Mouse (Mus musculus) cerebellum, adult 18-20 months (tissue): ENCODE data around the gene Ncor2.

ENCODE experiments used
- DNase-seq, 2 experiments: peaks; one replicate each; pipeline ENCODE4 v3.0.0; 2021

The Ncor2 gene

DNA sequence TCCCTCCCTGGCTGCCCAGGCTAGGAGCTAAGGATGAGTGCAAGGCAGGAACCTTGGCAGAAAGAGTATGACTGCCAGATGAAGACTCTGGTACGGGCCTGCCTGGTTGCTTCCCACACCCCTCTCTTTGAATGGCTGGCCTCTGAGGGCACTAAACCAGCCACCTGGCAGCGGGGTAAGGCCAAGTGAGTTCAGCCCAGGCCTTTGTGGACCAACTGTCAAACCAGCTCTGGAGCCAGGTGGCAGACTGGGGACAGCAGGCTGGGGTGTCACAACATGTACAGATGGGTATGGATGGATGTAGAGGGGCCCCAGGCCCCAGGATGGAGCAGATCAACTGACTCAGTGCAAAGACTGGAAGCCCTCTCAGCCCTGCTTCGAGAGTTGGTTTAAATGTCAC lies 164.0 kb downstream of the Ncor2 start:
- peak; percentile 51 to 53 for DNase-seq

GRCm38 (mm10) chr5:125014497-125014896 lies 164.5 kb downstream of the Ncor2 start:
- peak; percentile 80 to 88 for DNase-seq

- DNase-seq = no peak
Measured at GRCm38 (mm10) chr5:125011628-125012027, 167.4 kb downstream of the Ncor2 start.

DNA sequence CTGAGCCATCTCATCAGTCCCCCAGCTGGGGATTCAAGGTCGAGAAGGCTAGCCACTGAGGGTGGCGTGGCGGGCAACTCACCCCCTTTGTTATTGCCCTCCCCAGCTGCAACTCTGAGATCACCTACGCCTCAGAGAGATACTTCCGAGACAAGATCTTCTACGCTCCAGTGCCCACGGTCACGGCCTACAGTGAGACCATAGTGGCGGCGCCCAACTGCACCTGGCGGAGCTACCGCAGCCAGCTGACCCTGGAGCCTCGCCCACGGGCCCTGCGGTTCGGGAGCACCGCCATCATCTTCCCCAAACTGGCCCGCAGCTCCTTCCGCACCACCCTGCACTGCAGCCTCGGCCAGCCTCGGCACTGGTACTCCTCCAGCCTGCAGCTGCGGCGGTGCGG lies 167.9 kb downstream of the Ncor2 start:
- DNase-seq = no peak

GRCm38 (mm10) chr5:125006896-125007295 lies 172.1 kb downstream of the Ncor2 start:
- DNase-seq = no peak

- DNase-seq = no peak
Measured at GRCm38 (mm10) chr5:125005871-125006652, 173.0 kb downstream of the Ncor2 start.

GRCm38 (mm10) chr5:125003873-125004255 lies 175.2 kb downstream of the Ncor2 start:
- no peak for DNase-seq

DNA sequence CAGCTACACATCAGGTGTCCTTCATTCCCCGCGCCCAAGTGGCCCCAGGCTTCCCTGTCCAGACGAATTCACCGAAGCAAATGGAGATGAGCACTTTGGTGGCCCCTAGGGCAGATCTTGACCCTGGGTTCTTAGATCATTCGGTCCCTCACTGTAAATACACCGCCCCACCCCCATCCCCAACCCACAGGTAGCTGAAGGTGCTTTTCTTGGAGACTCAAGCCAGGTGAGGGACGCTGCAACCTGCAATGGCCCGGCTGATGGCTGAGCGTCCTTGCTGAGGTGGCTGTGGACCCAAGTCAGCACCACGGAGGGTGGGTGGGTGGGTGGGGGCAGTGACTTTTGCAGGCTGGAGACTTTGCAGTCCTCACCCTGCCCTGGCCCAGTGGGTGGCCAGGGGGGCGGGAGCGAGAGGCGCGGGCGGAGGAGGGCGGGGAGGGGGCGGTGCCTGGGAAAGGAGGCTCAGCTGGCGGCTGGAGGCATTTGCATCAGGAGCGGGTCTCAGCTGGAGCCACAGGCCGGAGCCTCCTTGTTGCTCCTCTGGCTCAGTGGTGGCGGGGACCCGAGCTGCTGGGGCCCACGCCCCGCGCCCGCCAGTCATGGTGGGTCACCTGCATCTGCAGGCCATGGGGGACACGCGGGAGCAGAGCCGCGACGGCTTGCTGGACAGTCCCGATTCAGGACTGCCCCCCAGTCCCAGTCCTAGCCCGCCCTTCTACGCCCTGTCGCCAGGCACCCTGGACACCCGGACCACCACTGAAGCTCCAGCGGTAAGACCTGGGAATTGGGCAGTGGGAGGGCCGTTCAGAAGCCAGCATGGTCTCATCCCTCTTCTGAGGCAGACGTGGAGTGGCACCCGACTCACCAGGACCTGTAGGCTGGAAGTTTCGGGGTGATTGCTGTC lies 175.8 kb downstream of the Ncor2 start, which contains the start of gene Rflna:
Gene Rflna, plus strand, starts transcription at position 253 of the 904 bp plus-strand sequence.
- no peak for DNase-seq

GRCm38 (mm10) chr5:125000756-125001250 lies 178.2 kb downstream of the Ncor2 start:
- no peak for DNase-seq

DNA sequence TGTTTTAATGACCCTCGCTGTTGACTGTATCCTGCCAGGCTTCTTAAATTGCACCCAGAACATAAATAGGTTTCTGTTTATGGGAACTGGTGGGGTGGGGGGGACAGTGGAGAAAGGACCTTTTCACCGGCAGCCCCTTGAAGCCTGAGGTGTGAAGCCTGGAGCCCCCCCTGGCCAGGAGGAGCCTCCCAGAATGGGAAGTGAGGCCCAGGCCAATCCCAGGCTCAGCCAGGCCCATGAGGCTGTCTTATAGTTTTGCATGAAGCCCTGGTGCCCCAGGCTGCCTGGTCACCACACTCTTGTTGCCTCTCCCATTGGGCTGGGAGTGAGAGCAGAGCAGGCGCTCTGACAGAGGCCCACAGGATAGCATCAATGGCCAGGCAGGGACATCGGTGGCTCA lies 181.1 kb downstream of the Ncor2 start:
- DNase-seq = no peak

GRCm38 (mm10) chr5:124996816-124997215 lies 182.2 kb downstream of the Ncor2 start:
- DNase-seq = no peak

- no peak for DNase-seq
Measured at GRCm38 (mm10) chr5:124992891-124993290, 186.1 kb downstream of the Ncor2 start.

GRCm38 (mm10) chr5:124992323-124992722 lies 186.7 kb downstream of the Ncor2 start:
- no peak for DNase-seq

DNA sequence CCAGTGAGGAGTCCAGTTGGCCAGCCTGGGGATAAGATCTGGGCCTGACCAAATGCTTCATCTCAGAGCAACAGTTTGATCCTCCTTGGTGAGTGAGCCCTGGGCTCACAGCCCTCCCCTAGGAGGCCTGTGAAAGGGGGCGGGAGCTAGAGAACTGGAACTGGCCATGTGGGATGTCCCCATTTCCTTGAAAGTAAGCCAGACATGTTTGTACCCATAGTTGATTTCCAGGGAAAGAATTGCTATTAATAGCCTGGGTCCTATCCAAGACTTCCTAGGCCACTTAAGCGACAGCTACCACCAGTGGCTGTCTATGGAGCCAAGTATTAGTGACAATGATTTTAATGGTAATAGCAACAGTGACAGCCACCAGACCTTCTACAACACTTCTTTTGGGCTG lies 189.3 kb downstream of the Ncor2 start:
- no peak for DNase-seq

- no peak for DNase-seq
Measured at GRCm38 (mm10) chr5:124986656-124987055, 192.4 kb downstream of the Ncor2 start.

GRCm38 (mm10) chr5:124986222-124986621 lies 192.8 kb downstream of the Ncor2 start:
- no peak for DNase-seq

DNA sequence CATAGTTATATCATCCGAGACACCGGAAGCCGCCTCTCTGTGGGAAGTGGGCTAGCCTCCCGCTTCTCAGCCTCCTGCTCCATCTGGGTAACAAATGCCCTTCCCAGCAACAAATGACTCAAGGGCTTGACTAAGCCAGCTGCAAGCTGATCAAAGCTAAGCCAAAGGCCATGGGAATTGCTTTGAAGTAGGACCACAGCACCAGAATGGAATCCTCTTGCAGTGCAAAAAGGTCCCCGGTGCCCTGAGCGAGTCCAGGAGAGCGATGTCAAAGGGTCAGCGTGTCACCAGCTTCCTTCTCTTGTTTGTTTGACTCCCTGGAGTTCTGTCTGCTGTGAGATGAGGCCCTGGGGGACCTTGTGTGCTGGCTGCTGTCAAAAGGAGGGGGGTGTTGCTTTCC lies 209.2 kb downstream of the Ncor2 start:
- DNase-seq = no peak
